Mouse (Mus musculus) lung, embryonic 16.5 days (tissue): ENCODE measurements around the gene Tbc1d2. TPM values are rescaled to one million over a fixed set of nuclear protein-coding genes. Genes with fewer than 3 reads are reported as not detected.
A peak's percentile ranks its signal among the peaks of the same experiment; 100 is the strongest.
"Not testable (repeated sequence)": the region's sequence is repeated elsewhere in the genome, so short reads cannot be mapped to it uniquely, and the experiment has no call there.

ENCODE experiments used
- ATAC-seq: fragments of 200-750 bp; cut with Nextera tagmentation; 2 replicates; pipeline ENCODE4 v1.8.0; 2017; ENCODE audit warnings: low read depth, mild to moderate bottlenecking, moderate library complexity
- H3K27ac ChIP-seq: fragments of 300-500 bp; sonication (generic); 2 replicates; pipeline ENCODE4 v1.5.1; 2014; ENCODE audit warnings: mild to moderate bottlenecking, control low read depth, low read length
- H3K27me3 ChIP-seq: fragments of 300-500 bp; sonication (generic); 2 replicates; pipeline ENCODE4 v1.6.1; 2014; ENCODE audit warnings: low read depth, low read length, mixed read lengths; ENCODE audit not compliant: control insufficient read depth, insufficient read depth
- H3K36me3 ChIP-seq: fragments of 300-500 bp; sonication (generic); 2 replicates; pipeline ENCODE4 v1.6.1; 2014; ENCODE audit warnings: low read length; ENCODE audit not compliant: control insufficient read depth, insufficient read depth
- H3K4me1 ChIP-seq: fragments of 300-500 bp; sonication (generic); replicated peaks from 2 replicates; pipeline ENCODE4 v1.6.1; 2014; ENCODE audit warnings: low read length, mixed read lengths; ENCODE audit not compliant: control insufficient read depth, insufficient read depth
- H3K4me2 ChIP-seq: fragments of 300-500 bp; sonication (generic); 2 replicates; pipeline ENCODE4 v1.6.1; 2014; ENCODE audit warnings: low read depth, low read length, control low read depth
- H3K4me3 ChIP-seq: fragments of 300-500 bp; sonication (generic); 2 replicates; pipeline ENCODE4 v1.5.1; 2014; ENCODE audit warnings: mild to moderate bottlenecking, low read length, control low read depth
- H3K9ac ChIP-seq: fragments of 300-500 bp; sonication (generic); 2 replicates; pipeline ENCODE4 v1.6.1; 2014; ENCODE audit warnings: low read length, control low read depth
- H3K9me3 ChIP-seq: fragments of 300-500 bp; sonication (generic); 2 replicates; pipeline ENCODE4 v1.6.1; 2016; ENCODE audit warnings: low read length; ENCODE audit not compliant: control insufficient read depth
- WGBS: fragments of 180-500 bp; shearing (Covaris S2); extraction: QIAGEN DNeasy Blood & Tissue Kit; methylation state at CpG from one replicate; pipeline ENCODE4 v1.1.7; 2014; 5-methylcytosine and 5-hydroxymethylcytosine counted together
- polyA plus RNA-seq: library from polyadenylated mRNA; unstranded; fragments of >200 nt; fragmentation: Nextera tagmentation; extraction: Ambion mirVana; gene quantifications from 2 replicates; pipeline ENCODE4 v1.2.1, GENCODE M21; 2015

Tbc1d2 gene
- polyA plus RNA-seq, 1 experiment from 2014 or later = 4.2 TPM

- 53% methylated on average over 6 of the region's 6 CpGs for WGBS
- H3K4me1 ChIP-seq, H3K27me3 ChIP-seq, H3K36me3 ChIP-seq, H3K27ac ChIP-seq, H3K9ac ChIP-seq, H3K4me2 ChIP-seq, H3K4me3 ChIP-seq, H3K9me3 ChIP-seq: not testable (repeated sequence)
- ATAC-seq = peak; percentile 58
These were observed 16.4 kb downstream of the Tbc1d2 start for GRCm38 (mm10) chr4:46633565-46633964.

- no peaks in the 10 kb centered on the region for H3K9me3 ChIP-seq
- no peak overlapping the region for H3K4me2 ChIP-seq
- peaks cover 4% of the 10 kb centered on the region for H3K4me1 ChIP-seq
- no peak for ATAC-seq
- H3K27me3 ChIP-seq = no peaks in the 10 kb centered on the region
- 62% methylated on average over 2 of the region's 2 CpGs for WGBS
- H3K27ac ChIP-seq = no peak overlapping the region
- H3K4me3 ChIP-seq = no peak overlapping the region
- H3K36me3 ChIP-seq = no peaks in the 10 kb centered on the region
- no peak overlapping the region for H3K9ac ChIP-seq
These were observed 17.5 kb downstream of the Tbc1d2 start for GRCm38 (mm10) chr4:46632465-46632864.

- peaks cover 4% of the 10 kb centered on the region for H3K4me1 ChIP-seq
- no peak overlapping the region for H3K27ac ChIP-seq
- no peaks in the 10 kb centered on the region for H3K9me3 ChIP-seq
- no peak overlapping the region for H3K4me2 ChIP-seq
- no peak for ATAC-seq
- H3K27me3 ChIP-seq = no peaks in the 10 kb centered on the region
- H3K4me3 ChIP-seq = no peak overlapping the region
- no peak overlapping the region for H3K9ac ChIP-seq
- WGBS = 54% methylated on average over 9 of the region's 9 CpGs
- H3K36me3 ChIP-seq = no peaks in the 10 kb centered on the region
These were observed 19.6 kb downstream of the Tbc1d2 start for GRCm38 (mm10) chr4:46630390-46630789.

- 29% methylated on average over 9 of the region's 9 CpGs for WGBS
- H3K9ac ChIP-seq = no peak overlapping the region
- no peak; the same call in 1 of the 2 replicates for ATAC-seq
- no peak overlapping the region for H3K4me2 ChIP-seq
- no peak overlapping the region for H3K4me3 ChIP-seq
- no peaks in the 10 kb centered on the region for H3K9me3 ChIP-seq
- no peaks in the 10 kb centered on the region for H3K27me3 ChIP-seq
- H3K4me1 ChIP-seq = peaks cover 4% of the 10 kb centered on the region
- H3K36me3 ChIP-seq = no peaks in the 10 kb centered on the region
- H3K27ac ChIP-seq = no peak overlapping the region
These were observed 21.1 kb downstream of the Tbc1d2 start for GRCm38 (mm10) chr4:46628873-46629272.

GRCm38 (mm10) chr4:46628081-46628480 is 21.9 kb downstream of the Tbc1d2 start:
- H3K27ac ChIP-seq = no peak overlapping the region
- ATAC-seq = no peak
- H3K4me1 ChIP-seq = peaks cover 4% of the 10 kb centered on the region

GRCm38 (mm10) chr4:46625101-46625500 is 24.9 kb downstream of the Tbc1d2 start:
- H3K4me2 ChIP-seq = no peak overlapping the region
- H3K36me3 ChIP-seq = no peaks in the 10 kb centered on the region
- no peaks in the 10 kb centered on the region for H3K9me3 ChIP-seq
- no peaks in the 10 kb centered on the region for H3K27me3 ChIP-seq
- no peak overlapping the region for H3K4me3 ChIP-seq
- WGBS = 75% methylated on average over 10 of the region's 10 CpGs
- H3K9ac ChIP-seq = no peak overlapping the region
- no peak overlapping the region for H3K27ac ChIP-seq
- ATAC-seq = no peak
- peaks cover 4% of the 10 kb centered on the region for H3K4me1 ChIP-seq

More at GRCm38 (mm10) chr4:46628081-46628480, 21.9 kb downstream of the Tbc1d2 start:
- WGBS = 78% methylated on average over 11 of the region's 11 CpGs
- Histone ChIP-seq H3K9ac (no peak overlapping the region), H3K4me2 (no peak overlapping the region), H3K36me3 (no peaks in the 10 kb centered on the region), H3K27me3 (no peaks in the 10 kb centered on the region), H3K9me3 (no peaks in the 10 kb centered on the region), H3K4me3 (no peak overlapping the region)

- Histone ChIP-seq H3K4me1 (no peaks in the 10 kb centered on the region), H3K9ac (no peak overlapping the region), H3K4me2 (no peak overlapping the region), H3K9me3 (no peaks in the 10 kb centered on the region), H3K27ac (no peak overlapping the region), H3K4me3 (no peak overlapping the region), H3K27me3 (no peaks in the 10 kb centered on the region), H3K36me3 (no peaks in the 10 kb centered on the region)
- WGBS = 60% methylated on average over 5 of the region's 5 CpGs
- 0 out of 2 replicates have a peak, but pooled peaks have one; percentile 53 for ATAC-seq
These were observed 27.0 kb downstream of the Tbc1d2 start for GRCm38 (mm10) chr4:46623007-46623406.

GRCm38 (mm10) chr4:46620946-46621345 is 29.1 kb downstream of the Tbc1d2 start:
- Histone ChIP-seq H3K4me2 (no peak overlapping the region), H3K27me3 (no peaks in the 10 kb centered on the region), H3K36me3 (no peaks in the 10 kb centered on the region), H3K27ac (no peak overlapping the region), H3K9ac (no peak overlapping the region), H3K4me1 (no peaks in the 10 kb centered on the region), H3K9me3 (no peaks in the 10 kb centered on the region), H3K4me3 (no peak overlapping the region)
- WGBS = 76% methylated on average over 8 of the region's 8 CpGs
- no peak for ATAC-seq

- no peak for ATAC-seq
- Histone ChIP-seq H3K9me3 (no peaks in the 10 kb centered on the region), H3K9ac (no peak overlapping the region), H3K4me2 (no peak overlapping the region), H3K4me3 (no peak overlapping the region), H3K27ac (no peak overlapping the region), H3K27me3 (no peaks in the 10 kb centered on the region), H3K36me3 (no peaks in the 10 kb centered on the region), H3K4me1 (no peaks in the 10 kb centered on the region)
- WGBS = 10% methylated on average over 23 of the region's 23 CpGs
These were observed 29.7 kb downstream of the Tbc1d2 start for GRCm38 (mm10) chr4:46620330-46620729.
